Mouse (Mus musculus) frontal cortex, adult (tissue): ENCODE measurements around the gene Zfp11.
"Not testable (repeated sequence)": the region's sequence is repeated elsewhere in the genome, so short reads cannot be mapped to it uniquely, and the experiment has no call there.

Source experiments
- ATAC-seq: cut with Nextera tagmentation; 2 replicates; pipeline ENCODE4 v1.9.2; 2017; ENCODE audit warnings: mild to moderate bottlenecking, moderate library complexity, mixed read lengths; ENCODE audit not compliant: low TSS enrichment

The Zfp11 gene

GRCm38 (mm10) chr5:129670036-129670458 is at the start of gene Zfp11:
TSS of gene Zfp11 (minus strand) at chr5:129670099.
- ATAC-seq = peak; percentile 87

- no peak for ATAC-seq
Observed at GRCm38 (mm10) chr5:129717016-129717415, 47.1 kb upstream of the Zfp11 start.

- peak; percentile 99 for ATAC-seq
Observed at GRCm38 (mm10) chr5:129715326-129715861, 45.5 kb upstream of the Zfp11 start, which contains the start of gene Mrps17. TSS of gene Mrps17 (plus strand) at chr5:129715497.

- no peak for ATAC-seq
Observed at GRCm38 (mm10) chr5:129708412-129708811, 38.5 kb upstream of the Zfp11 start, which contains the start of gene Sept14. TSS of gene Sept14 (minus strand) at chr5:129708512.

- no peak for ATAC-seq
Observed at GRCm38 (mm10) chr5:129703368-129703767, 33.5 kb upstream of the Zfp11 start.

GRCm38 (mm10) chr5:129701706-129702105 is 31.8 kb upstream of the Zfp11 start:
- ATAC-seq = no peak

GRCm38 (mm10) chr5:129700506-129700905 is 30.6 kb upstream of the Zfp11 start:
- no peak for ATAC-seq

- ATAC-seq = no peak
Observed at GRCm38 (mm10) chr5:129690528-129690927, 20.6 kb upstream of the Zfp11 start.

GRCm38 (mm10) chr5:129687621-129688020 is 17.7 kb upstream of the Zfp11 start:
- no peak for ATAC-seq

GRCm38 (mm10) chr5:129685141-129685540 is 15.2 kb upstream of the Zfp11 start:
- not testable (repeated sequence) for ATAC-seq

GRCm38 (mm10) chr5:129669453-129670035 is 355 bp downstream of the Zfp11 start:
- ATAC-seq = peak; percentile 22; the same call in 1 of the 2 replicates

- peak; percentile 58; the same call in 1 of the 2 replicates for ATAC-seq
Observed at GRCm38 (mm10) chr5:129667851-129668250, 2.0 kb downstream of the Zfp11 start.

- peak; percentile 54; the same call in 1 of the 2 replicates for ATAC-seq
Observed at GRCm38 (mm10) chr5:129666271-129666909, 3.5 kb downstream of the Zfp11 start.

GRCm38 (mm10) chr5:129664090-129664489 is 5.8 kb downstream of the Zfp11 start:
- ATAC-seq = no peak

GRCm38 (mm10) chr5:129657931-129658330 is 12.0 kb downstream of the Zfp11 start:
- peak; percentile 38; the same call in 1 of the 2 replicates for ATAC-seq

- ATAC-seq = no peak
Observed at GRCm38 (mm10) chr5:129657016-129657415, 12.9 kb downstream of the Zfp11 start.

- no peak for ATAC-seq
Observed at GRCm38 (mm10) chr5:129650858-129651257, 19.0 kb downstream of the Zfp11 start.

- ATAC-seq = not testable (repeated sequence)
Observed at GRCm38 (mm10) chr5:129632270-129633250, 37.3 kb downstream of the Zfp11 start.

- ATAC-seq = not testable (repeated sequence)
Observed at GRCm38 (mm10) chr5:129626586-129626985, 43.3 kb downstream of the Zfp11 start.

- ATAC-seq = no peak
Observed at GRCm38 (mm10) chr5:129626099-129626498, 43.8 kb downstream of the Zfp11 start.

- no peak for ATAC-seq
Observed at GRCm38 (mm10) chr5:129621361-129621760, 48.5 kb downstream of the Zfp11 start.

GRCm38 (mm10) chr5:129620600-129620999 is 49.3 kb downstream of the Zfp11 start:
- ATAC-seq = not testable (repeated sequence)
